Mouse (Mus musculus): ENCODE measurements around the gene Usp8. TPM values are rescaled to one million over a fixed set of nuclear protein-coding genes. Genes with fewer than 3 reads are reported as not detected.

The Usp8 gene
- 18.0 and 25.6 TPM in 2 replicates for polyA plus RNA-seq (2015; fragmentation: Nextera tagmentation; extraction: Ambion mirVana)

DNA sequence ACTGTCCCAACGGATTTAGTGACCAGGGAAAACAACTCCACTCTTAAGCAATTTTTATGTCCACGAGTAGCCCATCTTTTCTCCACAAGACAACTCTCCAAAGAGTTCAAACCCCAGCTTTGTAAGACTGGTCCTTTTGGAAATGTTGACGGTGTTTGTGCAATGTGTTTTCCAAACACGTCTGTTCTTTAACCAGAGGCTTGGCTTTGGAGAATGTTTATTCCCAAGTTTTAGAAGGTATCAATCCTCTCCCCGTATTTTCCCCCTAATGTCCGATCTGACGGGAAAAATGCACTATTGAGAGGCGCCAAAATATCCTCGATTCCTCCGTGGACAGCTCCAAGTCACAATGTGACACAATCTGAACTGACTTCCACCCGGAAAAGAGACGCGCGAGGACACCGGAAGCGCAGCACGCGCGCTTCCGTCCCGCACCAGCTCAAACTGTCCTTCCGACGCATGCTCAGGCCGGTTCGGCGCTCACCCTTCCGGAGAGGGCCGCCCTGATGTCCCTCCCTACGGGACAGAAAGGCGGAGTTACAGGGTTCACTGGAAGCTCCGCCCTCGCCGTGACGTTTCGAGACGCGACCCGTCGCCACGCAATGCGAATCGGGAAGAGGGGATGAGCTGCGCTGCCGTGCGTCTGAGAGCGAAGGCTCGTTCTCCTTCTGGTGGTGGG lies at the start of gene Usp8:
TSS of gene Usp8 (plus strand) at position 570 of the 679 bp plus-strand sequence.
- H3K4me3 ChIP-seq (replicated peaks): peak within 1 kb of the TSS; percentile 81
- H3K9ac ChIP-seq: peak within 1 kb of the TSS; percentile 85
- ATAC-seq (ENCODE audit: low read depth) (peak; percentile 100), DNase-seq (peak; percentile 97)
- H3K27ac ChIP-seq: peak within 1 kb of the TSS; percentile 72
- H3K4me2 ChIP-seq: peak within 1 kb of the TSS; percentile 71
- no peaks in the 10 kb centered on the region for H3K36me3 ChIP-seq
- peaks cover 10% of the 10 kb centered on the region; the same call in 1 of the 2 replicates for H3K27me3 ChIP-seq
- peaks cover 18% of the 10 kb centered on the region for H3K4me1 ChIP-seq (replicated peaks)
- H3K9me3 ChIP-seq (replicated peaks): no peaks in the 10 kb centered on the region
- 3% methylated on average over 47 of the region's 47 CpGs for WGBS (ENCODE audit: insufficient replicate concordance)

DNA sequence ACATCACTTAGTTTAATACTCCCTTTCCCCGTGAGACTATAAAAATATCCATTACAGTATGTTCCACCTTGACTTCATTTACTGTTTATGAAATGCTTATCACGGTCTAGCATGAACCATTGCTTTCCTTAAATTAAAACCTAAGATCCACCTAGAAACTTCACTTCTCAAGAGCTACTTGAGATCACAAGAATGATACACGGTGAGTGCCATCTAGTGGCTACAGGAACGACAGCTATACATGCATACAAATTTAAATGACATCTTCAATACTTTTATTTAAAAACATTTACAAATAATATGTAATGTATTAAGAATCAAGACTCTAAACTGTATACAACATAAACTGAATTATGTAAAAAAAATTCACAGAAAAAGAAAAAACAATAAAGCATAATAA lies 43.6 kb upstream of the Usp8 start:
- Histone ChIP-seq H3K4me1 (replicated peaks) (peaks cover 11% of the 10 kb centered on the region; the same call in 1 of the 2 replicates), H3K36me3 (no peaks in the 10 kb centered on the region), H3K4me3 (replicated peaks) (no peak overlapping the region), H3K9ac (no peak overlapping the region), H3K9me3 (replicated peaks) (no peaks in the 10 kb centered on the region), H3K27me3 (no peaks in the 10 kb centered on the region), H3K4me2 (no peak overlapping the region), H3K27ac (no peak overlapping the region)
- 38% methylated on average over 4 of the region's 4 CpGs for WGBS (ENCODE audit: insufficient replicate concordance)
- ATAC-seq (ENCODE audit: low read depth): no peak
- no peak for DNase-seq

DNA sequence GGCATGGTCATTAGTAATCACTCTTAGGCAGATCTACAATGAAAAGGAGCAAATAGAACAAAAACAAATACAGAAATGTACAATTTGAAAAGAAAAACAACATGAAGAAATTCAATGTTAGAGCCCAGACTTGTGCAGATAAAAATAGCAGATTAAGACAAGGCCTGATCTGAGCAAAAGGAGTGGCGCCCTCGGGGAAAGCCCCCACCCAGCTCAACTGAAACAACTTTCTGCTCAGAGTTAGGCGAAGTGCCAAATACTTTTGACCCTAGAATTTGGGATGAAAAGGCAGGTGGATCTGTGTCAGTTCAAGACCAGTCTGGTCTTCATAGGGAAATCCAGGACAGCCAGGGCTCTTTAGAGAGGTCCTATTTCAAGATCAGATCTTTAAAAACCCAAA lies 41.1 kb upstream of the Usp8 start:
- Histone ChIP-seq H3K9ac (no peak overlapping the region), H3K4me2 (no peak overlapping the region), H3K4me1 (replicated peaks) (peaks cover 15% of the 10 kb centered on the region), H3K9me3 (replicated peaks) (no peaks in the 10 kb centered on the region), H3K36me3 (no peaks in the 10 kb centered on the region), H3K4me3 (replicated peaks) (no peak overlapping the region), H3K27ac (no peak overlapping the region), H3K27me3 (no peaks in the 10 kb centered on the region)
- WGBS (ENCODE audit: insufficient replicate concordance): 62% methylated on average over 3 of the region's 3 CpGs
- ATAC-seq (ENCODE audit: low read depth): no peak
- no peak for DNase-seq

DNA sequence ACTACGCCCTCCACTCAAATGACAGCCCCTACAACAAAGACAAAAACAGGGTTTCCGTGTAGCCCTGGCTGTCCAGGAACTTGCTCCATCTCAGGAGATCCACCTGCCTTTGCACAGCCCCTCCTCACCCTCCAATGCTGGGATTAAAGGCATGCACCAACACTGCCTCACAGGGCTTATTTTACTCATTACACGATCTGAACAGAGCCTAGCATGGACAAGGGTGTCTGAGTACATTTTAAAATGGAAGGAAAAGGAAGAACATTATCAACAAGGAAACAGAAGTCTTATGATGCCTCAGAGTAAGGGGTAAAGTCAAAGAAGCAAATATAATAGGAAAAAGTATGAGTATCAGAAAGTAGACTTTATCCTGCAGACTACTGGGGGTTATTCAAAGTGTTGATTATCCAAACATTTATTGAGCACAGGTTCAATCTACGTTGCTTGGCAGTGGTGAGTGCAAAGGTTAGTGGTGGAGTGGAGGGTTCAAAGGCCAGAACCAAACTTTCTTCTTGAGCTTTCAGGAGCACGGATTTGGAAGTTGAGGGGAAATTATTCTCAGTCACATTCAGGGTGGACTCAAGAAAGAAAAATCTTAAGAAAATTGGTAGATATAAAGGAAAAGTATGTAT lies 38.4 kb upstream of the Usp8 start:
- Histone ChIP-seq H3K9me3 (replicated peaks) (no peaks in the 10 kb centered on the region), H3K36me3 (no peaks in the 10 kb centered on the region), H3K27me3 (no peaks in the 10 kb centered on the region), H3K27ac (no peak overlapping the region), H3K9ac (no peak overlapping the region), H3K4me3 (replicated peaks) (no peak overlapping the region), H3K4me2 (no peak overlapping the region), H3K4me1 (replicated peaks) (peaks cover 34% of the 10 kb centered on the region)
- DNase-seq (no peak), ATAC-seq (ENCODE audit: low read depth) (no peak)
- 72% methylated on average over 5 of the region's 5 CpGs for WGBS (ENCODE audit: insufficient replicate concordance)

DNA sequence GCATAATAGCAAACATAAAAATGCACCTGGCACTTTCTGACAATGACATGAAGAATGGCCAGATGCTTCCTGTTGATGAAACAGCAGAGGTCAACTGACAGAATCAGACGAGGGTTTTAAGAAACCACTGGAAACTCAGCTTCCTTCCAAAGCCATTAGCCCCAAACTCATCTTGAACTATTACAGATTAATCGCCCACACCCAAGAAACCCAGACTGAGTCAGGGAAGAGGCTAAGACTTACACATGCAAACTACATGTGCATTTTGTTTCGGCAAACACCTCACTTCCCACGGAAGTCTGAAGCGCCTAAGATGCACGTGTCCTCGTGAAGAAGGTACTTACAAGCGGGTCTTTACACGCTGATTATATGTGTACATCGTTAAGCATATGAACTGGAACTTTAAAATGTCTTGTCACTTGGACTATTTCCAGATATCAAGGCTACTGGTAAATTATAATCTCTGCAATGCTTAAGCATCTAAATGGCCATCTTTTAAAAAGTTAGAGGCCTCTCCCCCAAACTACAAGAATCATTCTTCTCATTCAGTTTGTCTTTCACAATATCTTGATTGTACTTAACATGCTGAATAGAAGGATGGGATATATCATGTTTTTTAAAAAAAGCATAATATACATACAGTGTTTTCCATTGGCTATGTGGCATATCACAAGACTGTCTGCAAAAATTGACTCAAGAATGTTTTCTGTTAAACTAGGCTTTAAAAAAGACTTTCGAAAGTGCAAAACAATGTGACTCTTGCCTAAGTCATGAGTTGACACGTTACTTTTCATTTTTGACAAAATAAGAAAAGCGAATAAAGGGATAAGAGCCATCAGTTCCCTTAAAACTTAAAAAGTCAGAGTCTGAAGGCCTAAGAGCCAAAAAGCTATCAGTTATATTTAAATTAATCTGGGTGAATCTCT lies 33.5 kb upstream of the Usp8 start:
- no peak for ATAC-seq (ENCODE audit: low read depth)
- peak overlapping the region; percentile 95 for H3K27ac ChIP-seq

DNA sequence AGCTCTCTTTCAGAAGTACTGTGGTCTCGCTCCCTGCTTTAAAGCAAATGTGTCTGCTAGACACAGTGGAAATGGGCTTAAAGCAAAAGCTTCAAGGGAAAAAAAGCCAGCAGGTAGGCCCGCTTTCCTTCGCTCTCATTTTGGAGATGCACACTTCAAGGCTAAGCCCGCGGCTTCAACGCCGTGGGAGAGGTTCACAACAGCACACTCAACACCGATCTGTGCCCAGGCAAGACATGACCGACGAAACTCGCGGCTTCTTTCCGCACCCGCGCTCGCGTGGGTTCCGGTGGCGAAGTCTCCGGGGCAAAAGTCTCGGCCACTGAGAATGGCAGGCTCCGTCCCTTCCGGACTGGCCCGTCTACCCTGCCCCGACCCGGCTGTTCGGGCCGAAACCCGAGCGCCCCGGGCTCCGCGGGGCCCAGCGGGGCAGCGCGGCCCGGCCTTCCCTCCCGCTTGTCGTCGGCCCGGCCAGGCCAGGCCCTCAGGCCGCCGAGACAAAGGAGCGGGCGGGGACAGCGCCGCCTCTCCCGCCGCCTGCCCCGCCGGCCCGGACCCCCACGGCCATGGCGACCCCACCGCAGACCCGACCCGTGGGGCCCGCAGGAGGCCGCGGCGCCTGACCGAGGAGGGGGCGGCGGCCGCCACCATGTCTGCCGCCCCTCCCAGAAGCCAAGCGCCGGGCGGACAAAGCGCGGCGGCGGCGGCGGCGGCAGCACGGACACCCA lies 32.5 kb upstream of the Usp8 start:
- peak overlapping the region; percentile 95 for H3K27ac ChIP-seq
- peak; percentile 66 for ATAC-seq (ENCODE audit: low read depth)
- H3K36me3 ChIP-seq: no peaks in the 10 kb centered on the region; the same call in 1 of the 2 replicates
- under 1% methylated on average over 74 of the region's 77 CpGs for WGBS (ENCODE audit: insufficient replicate concordance)
- H3K9me3 ChIP-seq (replicated peaks): no peaks in the 10 kb centered on the region
- H3K4me3 ChIP-seq (replicated peaks): peak overlapping the region; percentile 98
- peaks cover 40% of the 10 kb centered on the region for H3K4me1 ChIP-seq (replicated peaks)
- H3K4me2 ChIP-seq: peak overlapping the region; percentile 87
- H3K9ac ChIP-seq: peak overlapping the region; percentile 98
- H3K27me3 ChIP-seq: no peaks in the 10 kb centered on the region
- DNase-seq: peak; percentile 49

More for the DNA sequence above, 33.5 kb upstream of the Usp8 start:
- Histone ChIP-seq H3K36me3 (no peaks in the 10 kb centered on the region), H3K9me3 (replicated peaks) (no peaks in the 10 kb centered on the region), H3K4me2 (peak overlapping the region; percentile 87), H3K4me3 (replicated peaks) (peak overlapping the region; percentile 98), H3K4me1 (replicated peaks) (peaks cover 43% of the 10 kb centered on the region), H3K9ac (peak overlapping the region; percentile 98), H3K27me3 (no peaks in the 10 kb centered on the region)
- 23% methylated on average over 13 of the region's 13 CpGs for WGBS (ENCODE audit: insufficient replicate concordance)
- DNase-seq: no peak

DNA sequence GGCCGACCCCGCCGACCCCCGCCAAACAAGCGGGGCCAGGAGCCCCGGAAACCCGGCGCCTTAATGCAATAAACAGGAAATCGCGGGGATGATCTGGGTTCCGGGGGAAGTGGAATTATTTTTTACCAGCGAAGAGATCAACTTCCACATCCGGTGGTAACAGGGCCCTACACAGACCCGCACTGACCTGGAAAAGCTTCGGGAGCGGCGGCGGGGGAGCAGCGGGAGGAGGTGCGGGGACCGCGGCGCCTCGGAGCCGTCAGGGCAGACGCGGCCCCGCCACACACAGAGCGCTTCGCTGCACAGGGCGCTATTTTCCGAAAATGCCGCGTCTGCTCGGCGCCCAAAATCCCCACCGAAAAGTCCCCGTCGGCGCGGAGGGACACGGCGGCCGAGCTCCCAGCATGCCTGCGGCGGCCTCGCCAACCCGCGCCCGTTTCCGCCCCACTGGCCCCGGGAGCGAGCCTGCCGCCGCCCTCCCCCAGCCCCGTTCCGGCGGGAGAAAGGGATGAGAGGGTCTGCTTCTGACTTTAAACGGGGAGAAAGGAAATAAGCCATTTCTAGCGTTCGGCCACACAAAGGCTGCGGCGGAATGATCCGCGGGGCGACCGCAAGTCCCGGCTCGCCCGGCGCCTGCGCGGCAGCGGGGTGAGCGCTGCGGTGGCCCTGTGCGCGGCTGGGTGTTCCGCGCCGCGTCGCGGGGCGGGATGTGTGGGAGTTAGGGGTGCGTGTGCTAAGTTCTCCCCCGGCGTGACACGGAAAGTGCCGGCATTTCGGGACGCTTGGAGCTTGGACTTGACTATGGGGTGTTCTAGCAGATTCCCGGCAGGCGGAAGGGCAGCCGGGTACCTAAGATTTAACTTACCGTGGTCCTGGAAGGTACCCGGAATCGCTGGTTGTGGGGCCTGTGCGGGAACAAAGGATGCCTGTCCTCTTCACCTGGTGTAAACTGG lies 31.7 kb upstream of the Usp8 start:
- H3K27ac ChIP-seq: peak overlapping the region; percentile 95
- no peaks in the 10 kb centered on the region; the same call in 1 of the 2 replicates for H3K36me3 ChIP-seq
- no peaks in the 10 kb centered on the region for H3K27me3 ChIP-seq
- ATAC-seq (ENCODE audit: low read depth) (peak; percentile 84), DNase-seq (peak; percentile 80)
- peak overlapping the region; percentile 98 for H3K9ac ChIP-seq
- H3K4me3 ChIP-seq (replicated peaks): peak overlapping the region; percentile 98
- peaks cover 40% of the 10 kb centered on the region for H3K4me1 ChIP-seq (replicated peaks)
- peak overlapping the region; percentile 87 for H3K4me2 ChIP-seq
- H3K9me3 ChIP-seq (replicated peaks): no peaks in the 10 kb centered on the region
- WGBS (ENCODE audit: insufficient replicate concordance): under 1% methylated on average over 99 of the region's 99 CpGs

DNA sequence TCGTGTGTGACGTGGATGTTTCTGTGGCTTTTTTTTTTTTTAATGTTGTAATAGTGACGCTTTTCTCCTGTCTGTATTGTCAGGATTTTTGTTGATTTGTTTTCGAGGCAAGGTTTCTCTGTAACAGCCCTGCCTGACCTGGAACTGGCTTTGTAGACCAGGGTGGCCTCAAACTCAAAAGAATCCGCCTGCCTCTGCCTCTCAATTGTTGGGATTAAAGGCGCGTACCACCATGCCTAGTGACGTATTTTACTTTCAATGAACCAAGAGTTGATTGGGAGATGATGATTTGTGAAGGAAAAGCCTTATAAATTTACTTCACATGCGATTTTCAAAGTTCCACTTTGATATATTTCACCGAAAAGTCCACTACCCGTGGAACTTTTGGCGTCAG lies 31.0 kb upstream of the Usp8 start, which contains the start of gene Gabpb1:
TSS of gene Gabpb1 (minus strand) at position 216 of the 394 bp plus-strand sequence.
- no peak for ATAC-seq (ENCODE audit: low read depth)
- Histone ChIP-seq H3K4me2 (peak within 1 kb of the TSS; percentile 87), H3K4me1 (replicated peaks) (peaks cover 40% of the 10 kb centered on the region)

DNA sequence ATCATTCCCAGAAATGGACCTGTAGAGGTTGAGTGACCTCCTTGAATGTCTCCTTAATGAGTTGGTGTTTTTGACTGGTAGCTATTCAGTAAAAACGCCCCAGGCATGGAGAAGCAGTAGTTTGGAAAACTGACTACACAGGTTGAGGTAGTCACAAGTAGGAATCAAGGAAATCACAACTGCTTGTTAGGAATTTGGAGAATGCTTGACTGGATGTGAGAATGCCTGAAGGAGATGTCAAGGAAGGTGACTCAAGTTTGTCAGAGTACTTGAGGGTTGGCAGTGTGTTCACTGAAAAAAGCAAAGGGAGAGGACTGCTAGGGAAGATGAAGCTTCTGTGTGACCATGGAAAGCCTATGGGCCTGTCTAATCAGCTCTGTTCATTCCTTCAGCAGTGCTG lies 29.8 kb upstream of the Usp8 start:
- WGBS (ENCODE audit: insufficient replicate concordance): 91% methylated on average over 1 of the region's 1 CpGs
- no peak for DNase-seq
- Histone ChIP-seq H3K4me2 (no peak overlapping the region; the same call in 1 of the 2 replicates), H3K27ac (no peak overlapping the region), H3K9ac (no peak overlapping the region), H3K36me3 (peaks cover under 1% of the 10 kb centered on the region), H3K9me3 (replicated peaks) (no peaks in the 10 kb centered on the region), H3K27me3 (no peaks in the 10 kb centered on the region), H3K4me1 (replicated peaks) (peaks cover 37% of the 10 kb centered on the region), H3K4me3 (replicated peaks) (no peak overlapping the region)
- ATAC-seq (ENCODE audit: low read depth): no peak

More for the DNA sequence above, 31.0 kb upstream of the Usp8 start, which contains the start of gene Gabpb1:
- H3K27ac ChIP-seq: peak within 1 kb of the TSS; percentile 95
- no peak for DNase-seq
- no peaks in the 10 kb centered on the region for H3K9me3 ChIP-seq (replicated peaks)
- 12% methylated on average over 12 of the region's 12 CpGs for WGBS (ENCODE audit: insufficient replicate concordance)
- H3K27me3 ChIP-seq: no peaks in the 10 kb centered on the region
- no peaks in the 10 kb centered on the region; the same call in 1 of the 2 replicates for H3K36me3 ChIP-seq
- peak within 1 kb of the TSS; percentile 98 for H3K9ac ChIP-seq
- H3K4me3 ChIP-seq (replicated peaks): peak within 1 kb of the TSS; percentile 98

DNA sequence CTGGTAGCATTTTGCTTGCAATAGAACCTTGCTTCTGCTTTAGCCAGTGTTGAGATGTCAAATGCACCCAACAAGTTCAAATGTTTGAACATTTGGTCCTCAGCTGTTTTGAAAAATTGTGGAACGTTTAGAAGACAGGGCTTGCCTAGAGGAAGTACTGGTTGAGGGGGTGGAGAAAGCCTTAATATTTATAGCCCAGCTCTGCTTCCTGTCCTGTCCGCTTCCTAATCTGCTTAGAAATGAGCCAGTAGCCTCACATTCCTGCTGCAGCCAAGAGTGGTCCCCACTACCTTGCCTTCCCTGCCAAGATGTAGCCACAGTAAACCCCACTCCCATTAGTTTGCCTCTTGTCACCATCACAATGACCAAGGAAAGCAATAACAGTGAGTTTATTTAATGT lies 24.8 kb upstream of the Usp8 start:
- H3K36me3 ChIP-seq: peaks cover 9% of the 10 kb centered on the region
- H3K9me3 ChIP-seq (replicated peaks): no peaks in the 10 kb centered on the region
- no peak overlapping the region for H3K9ac ChIP-seq
- DNase-seq (no peak), ATAC-seq (ENCODE audit: low read depth) (no peak)
- WGBS (ENCODE audit: insufficient replicate concordance): 37% methylated on average over 2 of the region's 2 CpGs
- peak overlapping the region; percentile 50; the same call in 1 of the 2 replicates for H3K27ac ChIP-seq
- H3K4me3 ChIP-seq (replicated peaks): no peak overlapping the region
- no peaks in the 10 kb centered on the region for H3K27me3 ChIP-seq
- H3K4me1 ChIP-seq (replicated peaks): peaks cover 18% of the 10 kb centered on the region
- no peak overlapping the region for H3K4me2 ChIP-seq
